Comparison of ENCODE assay signal across 8 mouse cellular contexts in the genomic region with DNA sequence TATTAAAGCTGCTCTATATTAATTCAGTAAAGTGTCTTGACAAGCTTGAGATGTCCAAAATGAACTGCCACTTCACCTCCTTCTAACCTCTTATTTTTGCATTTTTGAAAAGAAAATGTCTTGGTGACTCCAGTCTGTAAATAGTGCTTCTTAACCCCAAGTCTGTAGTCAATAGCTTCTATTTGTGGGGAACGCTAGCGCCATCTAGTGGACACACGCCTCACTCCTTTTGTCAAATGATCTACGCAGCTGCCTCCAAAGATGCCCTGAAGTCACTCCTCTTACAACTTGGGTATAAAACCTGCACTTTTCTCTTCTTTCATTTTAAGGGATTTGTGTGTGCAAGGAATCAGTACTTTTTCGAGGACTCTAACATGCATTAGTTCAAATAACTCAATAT.
DNase-seq lines count a peak whose midpoint lies in the region; ATAC-seq and TF ChIP-seq lines count a peak whose summit lies in the region.

No protein-coding gene starts in this region.

- no peaks in the 10 kb centered on the region for H3K9me3 ChIP-seq in E14TG2a.4 (ENCODE audit: low read length)
- H3K9me3 ChIP-seq in lung, postnatal 0 days (ENCODE audit: low read length): no peaks in the 10 kb centered on the region

- WGBS in lung, postnatal 0 days: 4% methylated on average over 5 of the region's 5 CpGs

- DNase-seq in NIH3T3 (ENCODE audit: low read depth): peak; percentile 76
- DNase-seq in cerebellum, adult 8-10 months: peak; percentile 65
- DNase-seq in kidney, postnatal 4 days: peak; percentile 82
- DNase-seq in lung, postnatal 0 days (ENCODE audit: low spot score): peak; percentile 76
- DNase-seq in retina, postnatal 7 days (ENCODE audit: low read depth, low spot score): peak; percentile 64

- TF ChIP-seq EP300 in lung, postnatal 0 days (IDR thresholded peaks at IDR 0.05): no peak

- H3K4me1 ChIP-seq in E14TG2a.4 (replicated peaks; ENCODE audit: low read depth, low read length): no peaks in the 10 kb centered on the region
- H3K4me1 ChIP-seq in lung, postnatal 0 days (ENCODE audit: insufficient read depth, low read depth, low read length): no peaks in the 10 kb centered on the region

- peak; percentile 69 for TF ChIP-seq CTCF in E14TG2a.4 (conservative IDR thresholded peaks at IDR 0.05; ENCODE audit: low read length)
- peak; percentile 88 for TF ChIP-seq CTCF in lung, postnatal 0 days (IDR thresholded peaks at IDR 0.05)

- no peaks in the 10 kb centered on the region for H3K36me3 ChIP-seq in E14TG2a.4 (ENCODE audit: insufficient read depth, low read length)
- H3K36me3 ChIP-seq in lung, postnatal 0 days (ENCODE audit: insufficient read depth, low read length): no peaks in the 10 kb centered on the region

- H3K27me3 ChIP-seq in E14TG2a.4 (ENCODE audit: insufficient read depth, low read length): no peaks in the 10 kb centered on the region
- H3K27me3 ChIP-seq in lung, postnatal 0 days (replicated peaks; ENCODE audit: insufficient read depth, low read length): no peaks in the 10 kb centered on the region

- H3K9ac ChIP-seq in lung, postnatal 0 days (replicated peaks; ENCODE audit: low read depth): no peak overlapping the region

- ATAC-seq in frontal cortex, adult (ENCODE audit: low TSS enrichment): peak; percentile 94
- no peak for ATAC-seq in lung, postnatal 0 days
- ATAC-seq in erythroid progenitor cell, adult 5-6 weeks (replicated peaks; ENCODE audit: low FRiP score, poor library complexity, severe bottlenecking): no peak

- H3K27ac ChIP-seq in lung, postnatal 0 days (ENCODE audit: low read length): no peak overlapping the region

- H3K4me3 ChIP-seq in E14TG2a.4 (replicated peaks; ENCODE audit: low read length): no peak overlapping the region
- no peak overlapping the region for H3K4me3 ChIP-seq in lung, postnatal 0 days (ENCODE audit: low read depth, low read length)

- H3K4me2 ChIP-seq in lung, postnatal 0 days (replicated peaks; ENCODE audit: low read depth, low read length): no peak overlapping the region
